Mouse (Mus musculus) embryonic facial prominence, embryonic 13.5 days (tissue): Measurements from ENCODE around the gene Ubash3a. TPM values are rescaled to one million over a fixed set of nuclear protein-coding genes. Genes with fewer than 3 reads are reported as not detected.

Source experiments
- polyA plus RNA-seq: library from polyadenylated mRNA; unstranded; fragments of >200 nt; fragmentation: Nextera tagmentation; extraction: Ambion mirVana; gene quantifications from 2 replicates; pipeline ENCODE4 v1.2.1, GENCODE M21; 2015

The Ubash3a gene
- polyA plus RNA-seq, 1 experiment from 2014 or later: 0.24 TPM

Other genes with a start within 250 kb of the Ubash3a start
- gene Abcg1, start 150.2 kb upstream of the Ubash3a start, polyA plus RNA-seq: 14.2 and 14.9 TPM in 2 replicates
- gene Tff3, start 78.2 kb upstream of the Ubash3a start, polyA plus RNA-seq: 5.7 TPM in 1 of 2 replicates, not detected in the other
- gene Tff2, start 63.6 kb upstream of the Ubash3a start, polyA plus RNA-seq: not detected in 2 replicates
- gene Tff1, start 42.6 kb upstream of the Ubash3a start, polyA plus RNA-seq: not detected in 2 replicates
- gene Tmprss3, start 8.9 kb upstream of the Ubash3a start, polyA plus RNA-seq: not detected in 2 replicates
- 0.46 and 1.5 TPM in 2 replicates for gene Rsph1, start 69.5 kb downstream of the Ubash3a start, polyA plus RNA-seq
- 3.2 and 3.8 TPM in 2 replicates for gene Slc37a1, start 78.9 kb downstream of the Ubash3a start, polyA plus RNA-seq
- 21.9 and 25.1 TPM in 2 replicates for gene Pde9a, start 178.3 kb downstream of the Ubash3a start, polyA plus RNA-seq